In the genomic region with DNA sequence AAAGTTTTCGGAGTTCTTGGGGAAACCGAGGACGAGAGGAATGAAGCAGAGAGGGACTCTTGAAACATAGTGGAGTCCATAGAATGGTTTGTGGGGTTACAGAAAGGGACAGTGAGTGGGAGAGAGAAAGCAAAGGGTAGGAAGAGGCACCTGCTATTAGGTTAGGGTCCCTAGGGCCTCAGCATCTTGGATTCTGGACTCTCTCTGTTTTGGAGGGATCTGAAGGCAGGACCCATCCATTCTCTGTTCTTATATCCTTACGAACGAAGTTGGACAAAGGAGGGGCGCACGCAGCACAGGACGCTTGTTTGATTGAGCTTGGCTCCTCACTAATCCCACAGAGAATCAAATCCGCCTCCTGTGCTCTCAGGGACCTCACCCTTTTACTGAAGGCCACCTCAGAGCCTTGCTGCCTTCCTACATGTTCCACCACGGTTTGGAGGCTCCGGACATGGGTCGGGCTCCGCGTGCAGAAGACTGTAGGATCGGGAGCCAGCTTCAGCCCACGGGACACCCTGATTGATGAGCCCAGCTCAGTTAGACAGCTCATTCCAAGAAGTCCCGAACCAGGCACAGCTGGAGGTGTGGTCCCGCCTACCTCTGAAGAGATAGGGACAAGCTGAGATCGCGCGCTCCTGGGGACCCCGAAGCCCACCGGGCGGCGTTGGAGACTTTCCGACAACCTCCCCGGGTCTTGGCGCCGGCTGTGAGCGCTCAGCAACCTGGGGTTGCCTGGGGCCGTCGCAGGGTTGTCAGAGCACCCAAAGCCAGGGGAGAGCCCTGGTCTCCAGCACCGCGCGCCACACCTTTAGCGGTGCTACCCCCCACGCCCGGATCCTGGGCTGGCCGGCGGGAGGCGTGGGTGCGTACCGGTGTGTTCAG, we compare ENCODE assay signal across 8 mouse cellular contexts. TPM values are rescaled to one million over a fixed set of nuclear protein-coding genes. Genes with fewer than 3 reads are reported as not detected.
A peak's percentile ranks its signal among the peaks of the same experiment; 100 is the strongest.
DNase-seq lines count a peak whose midpoint lies in the region; ATAC-seq lines count a peak whose summit lies in the region.

No protein-coding gene starts in this region.

- no peaks in the 10 kb centered on the region for H3K36me3 ChIP-seq in forebrain, embryonic 14.5 days (ENCODE audit: control insufficient read depth, insufficient read depth, low read length)
- no peaks in the 10 kb centered on the region for H3K36me3 ChIP-seq in limb, embryonic 12.5 days
- H3K36me3 ChIP-seq in neural tube, embryonic 15.5 days = no peaks in the 10 kb centered on the region

- no peaks in the 10 kb centered on the region for H3K27me3 ChIP-seq in forebrain, embryonic 14.5 days (replicated peaks; ENCODE audit: control insufficient read depth, insufficient read depth, low read length)
- H3K27me3 ChIP-seq in limb, embryonic 12.5 days = peaks cover 28% of the 10 kb centered on the region
- H3K27me3 ChIP-seq in neural tube, embryonic 15.5 days (replicated peaks) = no peaks in the 10 kb centered on the region

- H3K4me2 ChIP-seq in forebrain, embryonic 14.5 days (ENCODE audit: low read length) = peak overlapping the region; percentile 69
- H3K4me2 ChIP-seq in limb, embryonic 12.5 days = peak overlapping the region; percentile 83
- peak overlapping the region; percentile 84 for H3K4me2 ChIP-seq in neural tube, embryonic 15.5 days

- H3K9me3 ChIP-seq in forebrain, embryonic 14.5 days (replicated peaks; ENCODE audit: control insufficient read depth, low read length) = no peaks in the 10 kb centered on the region
- H3K9me3 ChIP-seq in limb, embryonic 12.5 days = no peaks in the 10 kb centered on the region
- H3K9me3 ChIP-seq in neural tube, embryonic 15.5 days (replicated peaks) = no peaks in the 10 kb centered on the region

- peak overlapping the region; percentile 100 for H3K9ac ChIP-seq in forebrain, embryonic 14.5 days (ENCODE audit: low read length)
- peak overlapping the region; percentile 91 for H3K9ac ChIP-seq in limb, embryonic 12.5 days (replicated peaks)
- H3K9ac ChIP-seq in neural tube, embryonic 15.5 days (replicated peaks) = peak overlapping the region; percentile 99

- ATAC-seq in forebrain, embryonic 14.5 days = peak; percentile 21
- ATAC-seq in limb, embryonic 12.5 days (ENCODE audit: insufficient number of reproducible peaks, insufficient read depth, low FRiP score, low TSS enrichment, low read depth) = peak; percentile 48
- peak; percentile 23 for ATAC-seq in neural tube, embryonic 15.5 days (ENCODE audit: low FRiP score)
- no peak for ATAC-seq in inflammation-experienced regulatory T-cells, adult 6 months

- 3% methylated on average over 43 of the region's 43 CpGs for WGBS in forebrain, embryonic 14.5 days
- WGBS in limb, embryonic 12.5 days = 4% methylated on average over 43 of the region's 43 CpGs
- WGBS in neural tube, embryonic 15.5 days = 2% methylated on average over 43 of the region's 43 CpGs

- peak overlapping the region; percentile 97 for H3K27ac ChIP-seq in forebrain, embryonic 14.5 days (ENCODE audit: low read depth, low read length)
- H3K27ac ChIP-seq in limb, embryonic 12.5 days = peak overlapping the region; percentile 89; the same call in 1 of the 2 replicates
- peak overlapping the region; percentile 96 for H3K27ac ChIP-seq in neural tube, embryonic 15.5 days (replicated peaks)

- H3K4me1 ChIP-seq in forebrain, embryonic 14.5 days (ENCODE audit: control insufficient read depth, insufficient read depth, low read length) = peaks cover 36% of the 10 kb centered on the region
- peaks cover 42% of the 10 kb centered on the region for H3K4me1 ChIP-seq in limb, embryonic 12.5 days (replicated peaks)
- peaks cover 60% of the 10 kb centered on the region for H3K4me1 ChIP-seq in neural tube, embryonic 15.5 days

- intact Hi-C loops in gastrocnemius, postnatal 36 days (cut with DNase I) = no loop called here

- peak; percentile 15 for DNase-seq in gastrocnemius, postnatal 10 days
- no peak for DNase-seq in gastrocnemius, postnatal 36 days
- peak; percentile 43 for DNase-seq in Muller cell, postnatal 12 days (ENCODE audit: inconsistent ontology term)
- peak; percentile 52 for DNase-seq in forebrain, embryonic 14.5 days (ENCODE audit: low spot score)
- DNase-seq in frontal cortex, postnatal 14 days (ENCODE audit: low spot score in 2 of 2) = no peak

- H3K4me3 ChIP-seq in forebrain, embryonic 14.5 days (ENCODE audit: low read depth, low read length) = peak overlapping the region; percentile 67
- H3K4me3 ChIP-seq in limb, embryonic 12.5 days (replicated peaks) = peak overlapping the region; percentile 84
- H3K4me3 ChIP-seq in neural tube, embryonic 15.5 days (replicated peaks) = peak overlapping the region; percentile 91

RNA-seq across cellular contexts. Expression of gene St8sia2, which starts 1.3 kb away (rescaled TPM):
- total RNA-seq in gastrocnemius, postnatal 10 days (2021) = 1 to 10 TPM; 6.1 to 6.5 TPM
- under 1 TPM; 0.32 to 0.59 TPM for total RNA-seq in gastrocnemius, postnatal 36 days (2021)
- 72.5 and 92.1 TPM in 2 replicates for polyA plus RNA-seq in forebrain, embryonic 14.5 days (2014; fragmentation: Nextera tagmentation; extraction: Ambion mirVana)
- 14.6 and 19.4 TPM in 2 replicates for polyA plus RNA-seq in limb, embryonic 12.5 days (2016; fragmentation: Nextera tagmentation; extraction: Ambion mirVana)
- polyA plus RNA-seq in neural tube, embryonic 15.5 days (2015; fragmentation: Nextera tagmentation; extraction: Ambion mirVana) = 54.7 and 59.4 TPM in 2 replicates
- not detected for polyA plus RNA-seq in inflammation-experienced regulatory T-cells, adult 6 months (2017; shearing (Covaris generic))

Comparison
In these comparisons a context has a peak if more than half of its experiments do, and no peak if none do; other contexts are left out.
1. DNase-seq: peak in gastrocnemius, postnatal 10 days (single experiment), Muller cell, postnatal 12 days (single experiment) and forebrain, embryonic 14.5 days (single experiment); none in gastrocnemius, postnatal 36 days (0 of 2) and frontal cortex, postnatal 14 days (0 of 2).
2. RNA of gene St8sia2, which starts 1.3 kb away (polyA plus RNA-seq): 72.5 to 92.1 TPM in forebrain, embryonic 14.5 days, 54.7 to 59.4 TPM in neural tube, embryonic 15.5 days and 14.6 to 19.4 TPM in limb, embryonic 12.5 days; not detected in inflammation-experienced regulatory T-cells, adult 6 months; every median in the first group is over 10 times any median in the second.
3. Peak in every context shown above with its lines, with median percentiles within 50 percentile points of each other: H3K27ac ChIP-seq, H3K4me2 ChIP-seq, H3K4me3 ChIP-seq and H3K9ac ChIP-seq.